Mouse (Mus musculus) intestine, embryonic 14.5 days (tissue): ENCODE measurements at regions not wholly inside any gene's neighbourhood (a gene's known extent, or its start where the extent isn't known, plus 50 kb on each side); places are given as distances from the start of the nearest gene placed in this dataset.
"Not testable (repeated sequence)": the region's sequence is repeated elsewhere in the genome, so short reads cannot be mapped to it uniquely, and the experiment has no call there.

Source experiments
- ATAC-seq: fragments of 200-750 bp; cut with Nextera tagmentation; replicated peaks from 2 replicates; pipeline ENCODE4 v1.8.0; 2017; ENCODE audit warnings: low read depth, moderate number of reproducible peaks, moderate TSS enrichment, moderate library complexity; ENCODE audit not compliant: low FRiP score, low TSS enrichment
- DNase-seq: peaks from one replicate; pipeline ENCODE4 v3.0.0-alpha.2; 2018; ENCODE audit warnings: low spot score
- H3K27ac ChIP-seq: fragments of 300-500 bp; sonication (generic); 2 replicates; pipeline ENCODE4 v1.5.1; 2014; ENCODE audit warnings: low read depth, mild to moderate bottlenecking, control low read depth
- H3K27me3 ChIP-seq: fragments of 300-500 bp; sonication (generic); replicated peaks from 2 replicates; pipeline ENCODE4 v1.6.1; 2014; ENCODE audit warnings: low read length, control low read depth; ENCODE audit not compliant: control insufficient read depth, insufficient read depth
- H3K36me3 ChIP-seq: fragments of 300-500 bp; sonication (generic); 2 replicates; pipeline ENCODE4 v1.6.1; 2014; ENCODE audit warnings: low read length, control low read depth; ENCODE audit not compliant: control insufficient read depth, insufficient read depth
- H3K4me1 ChIP-seq: fragments of 300-500 bp; sonication (generic); replicated peaks from 2 replicates; pipeline ENCODE4 v1.6.1; 2014; ENCODE audit warnings: low read length, control low read depth, mixed read lengths; ENCODE audit not compliant: control insufficient read depth, insufficient read depth
- H3K4me2 ChIP-seq: fragments of 300-500 bp; sonication (generic); 2 replicates; pipeline ENCODE4 v1.6.1; 2014; ENCODE audit warnings: low read length
- H3K4me3 ChIP-seq: fragments of 300-500 bp; sonication (generic); 2 replicates; pipeline ENCODE4 v1.5.1; 2014; ENCODE audit warnings: low read depth, low read length, control low read depth, mixed read lengths
- H3K9ac ChIP-seq: fragments of 300-500 bp; sonication (generic); 2 replicates; pipeline ENCODE4 v1.6.1; 2014; ENCODE audit warnings: mild to moderate bottlenecking, low read length
- H3K9me3 ChIP-seq: fragments of 300-500 bp; sonication (generic); 2 replicates; pipeline ENCODE4 v1.6.1; 2016; ENCODE audit warnings: low read length, control low read depth; ENCODE audit not compliant: control insufficient read depth
- WGBS: fragments of 180-500 bp; shearing (Covaris S2); extraction: QIAGEN DNeasy Blood & Tissue Kit; methylation state at CpG from one replicate; pipeline ENCODE4 v1.1.7; 2014; 5-methylcytosine and 5-hydroxymethylcytosine counted together

DNA sequence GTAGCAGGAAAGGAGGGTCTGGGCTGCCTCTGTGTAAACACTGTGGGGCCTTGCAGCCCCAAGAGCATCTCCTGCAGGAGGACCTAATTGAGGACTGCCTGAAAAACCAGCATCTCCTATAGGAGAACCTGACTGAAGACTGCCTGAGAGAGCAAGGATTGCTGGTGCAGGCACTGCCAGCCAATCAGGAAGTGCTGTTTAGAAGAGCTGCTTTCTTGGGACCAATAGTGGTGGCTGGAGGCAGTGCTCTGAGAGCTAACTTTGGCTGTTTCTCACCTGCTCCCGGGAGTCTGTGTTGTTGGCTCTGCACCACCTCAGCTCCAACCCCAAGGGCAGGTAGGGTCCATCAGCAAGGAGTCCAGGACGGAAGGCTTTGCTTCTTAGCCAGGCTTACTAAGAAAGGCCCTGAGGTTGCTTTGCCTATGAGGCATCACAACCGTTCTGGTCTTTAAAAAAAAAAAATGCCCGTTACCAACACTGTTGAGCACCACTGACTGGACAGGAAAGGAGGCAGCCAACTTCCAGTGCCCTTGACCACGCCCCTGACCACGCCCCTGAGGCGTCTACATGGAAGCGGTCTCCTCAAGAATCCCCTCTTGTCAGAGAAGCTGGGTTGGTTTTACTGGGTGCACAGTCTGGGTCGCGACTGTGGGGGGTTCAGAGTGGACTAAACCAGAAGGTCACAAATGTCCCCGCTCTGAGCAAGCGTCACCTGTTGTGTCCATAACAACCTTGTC is 105.0 kb upstream of the Ipo5 start:
- H3K27me3 ChIP-seq, H3K4me3 ChIP-seq, H3K4me2 ChIP-seq, H3K9me3 ChIP-seq, H3K9ac ChIP-seq, H3K36me3 ChIP-seq, H3K4me1 ChIP-seq, H3K27ac ChIP-seq: not testable (repeated sequence)
- ATAC-seq = 0 out of 2 replicates have a peak, but pooled peaks have one; percentile 36
- 45% methylated on average over 12 of the region's 12 CpGs for WGBS
- DNase-seq = peak; percentile 54

DNA sequence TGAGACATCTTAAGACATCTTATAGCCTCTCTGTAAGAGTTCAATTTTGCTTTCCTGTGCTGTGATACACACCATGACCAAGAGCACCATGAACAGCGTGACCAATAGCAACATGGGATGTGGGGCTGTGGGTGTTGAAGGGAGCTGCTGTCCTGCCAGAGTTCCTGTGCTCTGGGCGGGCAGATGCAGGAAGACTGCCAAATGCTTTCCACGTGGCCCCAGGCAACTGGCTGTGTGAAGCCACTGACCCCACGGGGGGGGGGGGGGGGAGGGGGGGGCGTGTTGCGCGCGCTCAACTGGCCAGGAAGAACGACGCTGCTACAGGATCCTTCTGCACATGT is 104.5 kb upstream of the Ipo5 start:
- Histone ChIP-seq H3K4me3 (no peak overlapping the region), H3K9me3 (no peaks in the 10 kb centered on the region), H3K36me3 (no peaks in the 10 kb centered on the region), H3K4me1 (no peaks in the 10 kb centered on the region), H3K9ac (no peak overlapping the region), H3K27ac (no peak overlapping the region), H3K4me2 (no peak overlapping the region), H3K27me3 (no peaks in the 10 kb centered on the region)
- no peak for DNase-seq
- 0 out of 2 replicates have a peak, but pooled peaks have one; percentile 27 for ATAC-seq
- 48% methylated on average over 6 of the region's 10 CpGs for WGBS

DNA sequence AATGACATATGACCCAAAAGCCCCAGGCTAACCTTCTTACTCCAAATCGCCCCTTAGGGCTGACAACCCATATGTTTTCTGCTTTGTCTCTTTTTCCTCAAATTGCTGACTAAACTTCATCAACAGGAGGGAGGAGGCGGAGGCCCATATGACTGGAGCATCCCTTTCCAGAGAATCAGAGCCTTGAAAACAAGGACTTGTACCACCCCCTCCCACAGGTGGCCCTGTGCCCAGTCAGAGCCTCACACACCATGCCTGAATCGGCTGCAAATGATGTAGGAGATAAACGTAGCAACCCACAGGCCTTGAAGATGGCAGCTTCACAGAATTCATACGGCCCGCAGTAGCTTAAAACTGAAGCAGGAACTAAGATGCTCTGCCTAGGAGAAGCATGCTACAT is 101.7 kb upstream of the Ipo5 start:
- H3K27me3 ChIP-seq = no peaks in the 10 kb centered on the region
- H3K27ac ChIP-seq = no peak overlapping the region
- DNase-seq (peak; percentile 43), ATAC-seq (no peak)
- no peak overlapping the region for H3K9ac ChIP-seq
- H3K36me3 ChIP-seq = no peaks in the 10 kb centered on the region
- H3K4me1 ChIP-seq = no peaks in the 10 kb centered on the region
- H3K4me2 ChIP-seq = no peak overlapping the region
- H3K9me3 ChIP-seq = no peaks in the 10 kb centered on the region
- WGBS = 88% methylated on average over 6 of the region's 6 CpGs
- no peak overlapping the region for H3K4me3 ChIP-seq

DNA sequence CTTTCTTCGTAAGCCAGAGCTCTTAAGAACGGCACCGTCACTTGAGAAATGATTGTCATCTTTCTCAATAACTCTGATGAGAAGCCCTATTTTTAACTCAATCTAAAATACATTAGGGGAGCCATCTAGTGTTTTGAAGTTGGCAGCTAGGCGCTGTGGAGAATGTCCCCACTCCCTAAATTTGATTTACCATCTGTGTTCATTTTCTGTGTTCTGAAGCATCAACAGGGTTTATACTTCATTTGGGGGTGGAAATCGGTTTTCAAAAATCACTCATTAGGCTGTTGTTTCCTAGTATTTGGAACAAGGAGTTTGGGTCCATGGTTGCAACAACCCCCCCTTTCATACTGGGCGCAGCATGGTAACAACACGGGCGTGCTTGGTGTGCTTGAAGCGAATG is 97.1 kb upstream of the Ipo5 start:
- H3K27me3 ChIP-seq = no peaks in the 10 kb centered on the region
- H3K4me1 ChIP-seq = no peaks in the 10 kb centered on the region
- H3K27ac ChIP-seq = no peak overlapping the region
- WGBS = 90% methylated on average over 9 of the region's 9 CpGs
- no peaks in the 10 kb centered on the region for H3K36me3 ChIP-seq
- H3K4me2 ChIP-seq = no peak overlapping the region
- DNase-seq (no peak), ATAC-seq (no peak)
- no peak overlapping the region for H3K9ac ChIP-seq
- H3K4me3 ChIP-seq = no peak overlapping the region
- H3K9me3 ChIP-seq = no peaks in the 10 kb centered on the region

DNA sequence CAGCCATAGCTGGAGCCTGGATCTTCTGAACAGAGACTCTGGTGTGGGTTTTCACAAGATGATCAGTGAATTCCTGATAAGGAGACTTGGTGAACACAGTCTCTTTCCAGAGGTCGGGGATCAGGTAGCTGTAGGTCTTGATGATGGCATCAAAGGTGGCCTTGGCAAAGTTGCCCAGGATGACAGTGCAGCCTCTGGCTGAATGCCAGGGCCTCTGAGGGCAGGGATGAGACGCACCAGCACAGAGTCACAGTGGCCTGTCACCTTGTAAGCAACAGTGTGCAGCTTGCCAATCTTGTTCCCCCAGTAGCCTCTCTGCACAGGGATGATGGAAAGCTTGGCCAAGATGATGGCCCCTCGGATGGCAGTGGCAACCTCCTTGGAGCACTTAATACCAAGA is 95.9 kb upstream of the Ipo5 start:
- H3K9ac ChIP-seq, DNase-seq, H3K4me1 ChIP-seq, H3K36me3 ChIP-seq, H3K27me3 ChIP-seq, H3K9me3 ChIP-seq, ATAC-seq, H3K4me3 ChIP-seq, H3K27ac ChIP-seq, H3K4me2 ChIP-seq: not testable (repeated sequence)
- 73% methylated on average over 3 of the region's 3 CpGs for WGBS

DNA sequence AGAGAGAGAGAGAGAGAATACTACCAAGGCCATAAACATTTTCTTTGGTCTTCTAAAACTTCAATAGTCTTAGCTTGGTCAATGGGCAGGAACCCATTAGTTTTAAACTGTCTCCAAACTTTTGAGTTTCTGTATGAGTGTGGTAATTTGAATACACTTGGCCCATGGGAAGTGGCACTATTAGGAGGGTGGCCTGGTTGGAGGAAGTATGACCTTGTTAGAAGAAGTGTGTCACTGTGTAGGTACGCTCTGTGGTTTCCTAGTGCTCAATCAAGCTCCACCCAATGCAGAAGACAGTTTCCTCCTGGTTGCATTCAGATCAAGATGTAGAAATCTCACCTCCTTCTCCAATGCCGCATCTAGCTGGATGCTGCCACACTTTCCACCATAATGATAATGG is 94.5 kb upstream of the Ipo5 start:
- 96% methylated on average over 2 of the region's 2 CpGs for WGBS

DNA sequence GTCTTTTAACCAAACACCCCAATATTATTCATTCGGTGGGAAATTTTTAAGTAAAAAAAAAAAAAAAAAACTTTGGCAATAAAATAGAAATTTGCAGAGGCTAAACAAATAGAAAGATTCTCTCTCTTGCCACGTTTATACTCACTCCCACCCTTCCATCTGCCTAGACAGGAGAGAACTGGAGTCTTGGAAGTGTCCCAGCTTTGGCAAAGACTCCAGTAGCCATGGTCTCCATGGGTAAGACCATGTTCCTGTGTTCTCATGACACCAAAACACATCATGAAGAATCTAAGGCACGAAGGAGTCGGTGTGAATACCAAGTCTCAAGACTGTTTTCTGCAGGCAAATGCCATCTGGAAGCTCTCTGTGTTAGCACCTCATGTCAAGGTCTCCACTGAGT is 84.8 kb upstream of the Ipo5 start:
- Histone ChIP-seq H3K36me3 (no peaks in the 10 kb centered on the region), H3K9ac (no peak overlapping the region), H3K9me3 (no peaks in the 10 kb centered on the region), H3K27me3 (no peaks in the 10 kb centered on the region), H3K27ac (no peak overlapping the region), H3K4me1 (no peaks in the 10 kb centered on the region), H3K4me2 (no peak overlapping the region), H3K4me3 (no peak overlapping the region)
- no peak for DNase-seq
- ATAC-seq = no peak
- 81% methylated on average over 4 of the region's 4 CpGs for WGBS

More for the DNA sequence above, 94.5 kb upstream of the Ipo5 start:
- Histone ChIP-seq H3K36me3 (no peaks in the 10 kb centered on the region), H3K27me3 (no peaks in the 10 kb centered on the region), H3K9ac (no peak overlapping the region), H3K4me2 (no peak overlapping the region), H3K27ac (no peak overlapping the region), H3K9me3 (no peaks in the 10 kb centered on the region), H3K4me1 (no peaks in the 10 kb centered on the region), H3K4me3 (no peak overlapping the region)
- no peak for ATAC-seq
- DNase-seq = no peak

DNA sequence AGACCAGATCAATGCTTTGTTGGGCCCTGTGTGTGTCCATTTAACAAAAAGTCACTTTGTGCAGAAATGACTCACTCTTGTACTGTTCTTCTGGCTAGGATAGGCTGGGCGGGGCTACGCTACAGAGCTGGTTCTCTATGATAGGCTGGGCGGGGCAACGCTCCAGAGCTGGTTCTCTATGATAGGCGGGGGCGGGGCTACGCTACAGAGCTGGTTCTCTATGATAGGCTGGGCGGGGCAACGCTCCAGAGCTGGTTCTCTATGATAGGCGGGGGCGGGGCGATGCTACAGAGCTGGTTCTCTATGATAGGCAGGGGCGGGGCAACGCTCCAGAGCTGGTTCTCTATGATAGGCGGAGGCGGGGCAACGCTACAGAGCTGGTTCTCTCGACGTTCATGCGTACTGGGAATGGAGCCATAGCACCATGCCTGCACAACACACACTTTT is 80.6 kb upstream of the Ipo5 start:
- H3K36me3 ChIP-seq, H3K4me2 ChIP-seq, H3K9ac ChIP-seq, H3K27ac ChIP-seq, H3K4me1 ChIP-seq, H3K27me3 ChIP-seq, H3K9me3 ChIP-seq, H3K4me3 ChIP-seq, DNase-seq: not testable (repeated sequence)
- 0 out of 2 replicates have a peak, but pooled peaks have one; percentile 9 for ATAC-seq
- 30% methylated on average over 20 of the region's 20 CpGs for WGBS

DNA sequence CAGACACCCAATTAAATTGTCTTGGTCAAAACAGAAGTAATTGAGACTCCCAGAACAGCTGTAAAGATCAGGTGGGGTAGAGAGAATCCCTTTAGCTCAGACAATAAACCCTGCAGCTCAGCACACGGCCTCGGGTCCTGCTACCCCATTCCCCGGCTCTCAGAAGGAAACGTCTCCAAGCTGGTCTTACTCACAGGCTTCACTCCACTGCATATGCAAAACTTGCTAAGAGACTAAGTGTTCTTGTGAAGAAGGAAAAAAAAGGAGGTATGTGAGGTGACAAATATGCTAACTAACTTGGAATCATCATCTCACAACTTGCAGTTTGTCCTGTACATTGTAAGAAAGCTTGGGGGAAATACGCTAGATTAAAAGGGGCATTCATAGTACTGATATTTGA is 79.6 kb upstream of the Ipo5 start:
- WGBS = 62% methylated on average over 5 of the region's 5 CpGs
- Histone ChIP-seq H3K9ac (no peak overlapping the region), H3K9me3 (no peaks in the 10 kb centered on the region), H3K4me2 (0 out of 2 replicates have a peak overlapping the region, but pooled peaks have one; percentile 55), H3K27ac (no peak overlapping the region), H3K36me3 (no peaks in the 10 kb centered on the region), H3K4me1 (peaks cover 6% of the 10 kb centered on the region; the same call in 1 of the 2 replicates), H3K27me3 (no peaks in the 10 kb centered on the region), H3K4me3 (no peak overlapping the region)
- DNase-seq (no peak), ATAC-seq (no peak; the same call in 1 of the 2 replicates)
